Mouse (Mus musculus): Measurements from ENCODE around the gene Phactr1.

Phactr1 gene

DNA sequence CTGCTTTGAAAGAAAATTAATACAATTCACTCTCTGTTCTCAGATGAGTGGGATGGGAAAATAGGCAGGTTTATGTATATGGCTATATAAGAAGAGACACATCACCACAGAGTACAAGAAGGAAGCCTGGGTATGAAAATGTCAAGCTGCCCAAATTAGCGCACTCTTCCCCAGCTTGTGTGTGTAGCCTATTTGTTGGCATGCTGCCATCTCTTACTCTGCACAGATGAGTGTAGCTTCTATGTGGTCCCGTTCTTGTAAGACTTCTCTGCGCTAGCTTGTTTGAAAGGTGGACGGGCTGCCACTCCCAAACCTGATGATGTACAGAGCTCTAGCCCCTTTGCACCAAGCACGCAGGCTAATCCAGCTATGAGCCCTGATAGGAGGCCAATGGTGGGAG is 78.7 kb downstream of the Phactr1 start:
- DNase-seq (ENCODE audit: low read depth, low spot score) = no peak

DNA sequence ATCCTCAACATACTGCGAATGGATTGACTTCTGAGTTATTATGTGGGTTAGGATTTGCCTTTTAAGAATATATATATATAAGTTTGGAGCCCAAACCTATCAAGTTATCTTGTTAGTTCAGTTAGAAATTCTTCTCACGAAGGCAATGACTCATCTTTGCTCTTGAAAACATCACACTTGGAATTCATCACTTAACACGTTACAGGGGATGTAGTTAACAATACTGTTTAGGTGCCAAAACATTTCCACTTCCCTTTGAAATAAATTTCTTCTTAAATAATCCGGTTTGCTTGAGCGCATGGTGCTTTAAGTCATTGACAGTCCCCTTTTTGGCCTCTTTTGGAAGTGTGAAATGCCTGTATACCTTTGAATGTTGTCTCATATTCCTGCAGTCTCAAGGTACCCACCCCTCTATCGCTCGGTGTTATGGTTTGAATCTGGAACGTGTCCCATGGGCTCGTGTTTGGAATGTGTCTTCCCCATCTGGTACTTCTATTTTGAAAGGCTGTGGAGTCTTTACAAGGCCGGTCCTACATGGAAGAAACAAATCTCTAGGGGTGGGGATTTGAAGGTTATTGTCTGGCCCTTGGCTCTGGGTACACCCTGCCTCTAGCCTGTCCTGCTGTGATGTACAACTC is 80.6 kb downstream of the Phactr1 start:
- no peak for DNase-seq (ENCODE audit: low read depth, low spot score)

DNA sequence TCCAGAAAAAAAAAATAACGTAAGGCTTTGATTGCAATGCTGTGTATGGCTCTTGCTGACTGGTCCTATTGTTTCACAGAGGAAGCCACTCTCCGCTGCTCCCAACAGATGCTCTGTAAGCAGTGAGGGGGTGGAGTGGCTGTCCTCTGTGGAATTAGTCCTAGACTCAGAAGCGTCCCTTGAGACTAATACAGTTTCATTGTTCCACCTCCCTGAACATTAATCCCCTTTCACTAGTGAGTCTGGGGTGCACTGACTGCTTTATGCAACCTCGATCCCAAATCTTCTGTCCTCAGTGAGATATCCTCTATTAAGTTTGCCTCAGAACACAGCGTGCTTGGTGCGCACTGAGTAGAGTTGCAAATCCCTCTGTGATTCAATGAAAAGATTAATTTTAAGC is 91.9 kb downstream of the Phactr1 start:
- DNase-seq (ENCODE audit: low read depth, low spot score) = no peak

DNA sequence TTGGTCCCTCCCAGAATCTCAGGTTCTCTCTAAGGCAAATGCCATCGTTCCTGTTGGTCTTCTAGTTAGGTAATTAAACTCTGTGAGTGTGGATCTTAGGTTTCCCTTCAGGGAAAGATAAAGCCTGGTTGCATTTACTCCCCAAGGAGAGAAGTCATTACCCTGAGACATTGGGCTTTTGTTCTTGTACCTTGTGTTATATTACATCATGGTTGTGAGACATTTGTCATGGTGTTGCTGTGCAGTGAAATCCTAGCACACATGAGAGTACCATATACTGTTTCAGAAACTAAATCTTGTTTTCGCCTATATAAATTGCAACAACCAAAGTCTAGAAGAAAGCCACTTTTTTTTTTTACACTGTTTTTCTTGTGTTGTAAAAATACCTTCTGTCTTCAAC is 93.6 kb downstream of the Phactr1 start:
- DNase-seq (ENCODE audit: low read depth, low spot score) = no peak

DNA sequence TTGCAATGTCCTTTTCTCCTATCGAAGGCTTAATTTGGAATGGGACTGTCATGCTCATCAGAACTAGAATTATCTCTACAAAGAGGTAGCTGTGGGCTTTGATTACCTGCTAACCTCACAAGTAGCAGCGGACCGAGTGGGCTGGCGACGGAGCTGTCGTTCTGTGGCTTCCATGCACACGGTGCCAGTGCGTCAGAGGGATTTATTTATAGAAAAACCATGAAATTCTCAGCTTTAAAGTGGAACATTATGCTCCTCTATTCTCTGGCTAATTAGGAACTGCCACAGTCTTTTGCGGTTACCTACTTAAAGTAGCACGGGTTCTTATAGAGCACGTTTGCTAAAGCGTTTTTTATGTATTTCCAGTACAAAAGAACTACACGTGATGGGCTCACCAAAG is 101.7 kb downstream of the Phactr1 start:
- DNase-seq (ENCODE audit: low read depth, low spot score) = no peak

DNA sequence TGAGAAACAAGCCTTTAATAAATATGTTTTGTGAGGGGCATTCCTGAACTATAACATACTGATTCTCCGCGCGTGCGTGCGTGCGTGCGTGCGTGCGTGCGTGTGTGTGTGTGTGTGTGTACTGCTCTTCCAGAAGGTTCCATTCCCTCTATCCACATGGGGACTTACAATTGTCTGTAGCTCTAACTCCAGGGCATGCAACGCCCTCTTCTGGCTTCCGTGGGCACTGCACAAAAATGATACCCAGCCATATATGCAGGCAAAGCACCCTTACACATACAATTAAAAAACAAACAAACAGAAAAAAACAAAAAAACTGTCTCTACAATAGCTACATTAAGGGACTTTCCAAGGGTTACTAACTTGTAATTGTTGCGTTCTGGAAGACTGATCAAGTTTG is 108.8 kb downstream of the Phactr1 start:
- no peak for DNase-seq (ENCODE audit: low read depth, low spot score)

DNA sequence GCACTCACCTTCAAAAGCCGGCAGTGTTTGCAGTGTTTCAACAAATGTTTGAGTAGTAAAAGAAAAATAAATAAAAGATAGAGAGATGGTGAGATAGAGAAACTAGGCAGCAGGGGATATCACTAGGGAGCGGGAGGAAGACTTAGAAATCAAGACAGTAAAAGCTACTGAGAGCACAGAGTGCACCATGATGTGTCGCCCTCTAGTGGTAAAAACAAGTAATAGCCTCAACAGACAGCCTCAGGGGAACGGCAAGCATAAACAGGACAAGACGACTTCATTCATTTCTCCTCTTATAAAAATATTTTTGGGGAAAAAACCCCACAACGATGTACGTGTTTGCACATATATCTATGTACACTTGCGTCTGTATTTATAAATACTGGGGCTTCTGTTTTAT is 111.9 kb downstream of the Phactr1 start:
- DNase-seq (ENCODE audit: low read depth, low spot score) = peak; percentile 1

DNA sequence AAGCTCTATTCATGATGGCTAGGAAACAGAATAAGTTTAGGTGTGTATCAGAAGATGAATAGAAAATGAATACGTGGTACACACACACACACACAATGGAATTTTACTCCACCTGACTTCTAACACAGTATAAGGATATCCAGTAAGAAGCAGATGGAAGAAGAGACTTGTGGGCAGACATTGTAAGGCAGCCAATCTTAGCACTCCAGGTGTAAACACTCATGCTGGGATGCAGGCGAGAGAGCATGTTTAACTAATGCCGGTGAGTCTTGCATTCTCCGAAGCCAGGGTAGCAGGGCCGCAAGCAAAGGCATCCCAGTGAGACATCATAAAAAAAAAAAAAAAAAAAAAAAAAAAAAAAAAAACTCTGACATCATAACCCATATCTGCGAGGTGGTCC is 120.1 kb downstream of the Phactr1 start:
- no peak for DNase-seq (ENCODE audit: low read depth, low spot score)

DNA sequence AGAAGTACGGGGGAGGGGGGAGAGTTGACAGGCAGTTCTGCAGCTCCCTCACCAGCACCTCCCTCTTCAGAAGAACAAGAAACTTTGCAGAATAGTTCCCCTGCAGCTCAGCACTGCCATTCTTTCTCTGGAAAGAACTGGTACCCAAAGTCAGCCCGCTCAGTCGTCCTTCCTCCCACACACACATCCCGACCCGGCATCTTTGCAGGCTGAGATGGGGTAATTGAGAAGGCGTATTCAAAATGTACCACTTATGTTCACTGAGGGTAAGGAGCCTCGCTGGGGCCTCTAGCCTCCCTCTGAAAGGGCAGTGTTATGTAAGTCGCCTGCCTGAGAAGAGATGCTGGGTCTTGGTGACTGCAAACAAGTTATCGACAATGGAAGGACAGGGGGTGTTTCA is 123.9 kb downstream of the Phactr1 start:
- no peak for DNase-seq (ENCODE audit: low read depth, low spot score)

DNA sequence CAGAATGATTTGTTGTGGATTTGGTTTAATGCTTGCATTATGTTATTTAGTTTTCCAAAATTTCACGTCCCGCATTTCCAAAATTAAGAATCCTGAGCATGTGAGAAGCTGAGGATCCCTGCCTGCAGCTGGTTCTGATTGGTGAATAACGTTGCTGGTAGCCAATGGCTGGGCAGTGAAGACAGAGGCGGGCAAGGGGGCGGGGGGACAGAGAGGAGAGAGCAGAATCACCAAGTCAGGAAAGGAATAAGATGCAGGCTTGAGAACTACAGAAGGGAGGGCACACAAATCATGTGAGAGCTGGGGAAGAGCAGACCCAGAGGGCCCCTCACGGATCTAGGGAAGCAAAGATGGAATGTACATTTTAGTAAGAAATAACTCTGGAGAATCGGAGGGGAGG is 132.3 kb downstream of the Phactr1 start:
- DNase-seq (ENCODE audit: low read depth, low spot score) = no peak

DNA sequence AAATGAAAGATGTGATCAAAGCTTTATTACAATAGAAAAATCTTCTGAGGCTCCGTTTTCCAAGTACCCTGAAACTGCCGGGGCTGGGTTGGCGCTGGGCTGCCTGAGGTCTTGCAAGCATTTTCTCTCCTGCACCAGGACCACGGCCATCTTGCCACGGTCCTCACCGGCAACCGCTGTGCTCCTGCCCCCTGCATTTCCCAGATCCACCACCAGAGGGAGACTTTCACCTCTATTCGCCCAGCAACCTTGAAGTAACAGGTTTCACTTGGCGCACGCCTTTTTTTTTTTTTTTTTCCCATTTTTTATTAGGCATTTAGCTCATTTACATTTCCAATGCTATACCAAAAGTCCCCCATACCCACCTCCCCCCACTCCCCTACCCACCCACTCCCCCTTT is 138.0 kb downstream of the Phactr1 start:
- no peak for DNase-seq (ENCODE audit: low read depth, low spot score)

DNA sequence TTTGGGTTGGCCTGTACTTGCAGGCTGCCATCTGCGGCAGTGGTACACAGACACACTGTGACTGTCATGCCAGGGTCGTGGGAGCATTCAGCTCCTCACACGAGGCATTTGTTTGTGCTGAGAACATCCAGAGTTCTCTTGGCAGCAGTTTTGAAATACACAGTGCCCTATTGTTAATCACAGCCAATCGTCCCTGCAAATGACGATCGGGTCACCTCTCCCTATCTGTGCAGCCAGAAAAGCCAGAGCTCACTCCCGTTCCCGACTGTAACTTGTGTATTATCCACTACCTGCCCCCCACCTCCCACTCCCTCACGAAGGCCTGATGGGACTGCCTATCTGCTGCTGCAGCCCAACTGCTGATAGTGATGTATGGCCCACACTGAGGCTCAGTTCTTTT is 140.1 kb downstream of the Phactr1 start:
- no peak for DNase-seq (ENCODE audit: low read depth, low spot score)

DNA sequence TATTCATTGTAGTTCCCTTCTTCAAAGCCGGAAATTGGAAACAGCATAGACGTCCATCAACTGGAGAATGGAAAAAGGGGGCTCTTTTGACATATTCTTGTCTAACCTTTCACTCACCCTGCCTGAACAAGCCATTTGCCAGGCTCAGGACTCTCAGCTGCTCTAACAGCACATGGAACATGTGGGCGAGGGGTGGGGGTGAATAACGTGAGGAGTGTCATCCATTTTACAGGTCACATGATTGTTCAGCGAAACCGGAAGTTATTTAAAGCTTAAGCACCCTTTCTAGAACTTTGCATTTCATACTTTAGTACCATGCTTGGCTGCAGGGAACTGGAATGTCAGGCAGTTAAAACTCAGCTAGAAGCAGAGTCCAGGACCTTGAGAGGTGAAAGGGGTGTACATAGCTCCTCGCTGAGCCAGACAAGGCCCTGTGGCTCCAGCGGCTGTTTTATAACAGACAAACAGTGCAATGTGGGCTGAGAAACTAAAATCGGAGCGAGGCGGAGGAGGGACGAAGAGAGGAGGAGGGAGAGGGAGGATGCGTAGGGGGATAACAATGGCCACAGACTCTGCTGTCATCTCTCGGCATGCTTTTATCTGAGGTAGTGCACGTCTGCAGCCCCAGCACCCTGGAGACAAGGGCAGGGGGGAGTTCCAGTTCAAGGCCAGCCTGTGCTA is 141.1 kb downstream of the Phactr1 start:
- DNase-seq (ENCODE audit: low read depth, low spot score) = no peak

DNA sequence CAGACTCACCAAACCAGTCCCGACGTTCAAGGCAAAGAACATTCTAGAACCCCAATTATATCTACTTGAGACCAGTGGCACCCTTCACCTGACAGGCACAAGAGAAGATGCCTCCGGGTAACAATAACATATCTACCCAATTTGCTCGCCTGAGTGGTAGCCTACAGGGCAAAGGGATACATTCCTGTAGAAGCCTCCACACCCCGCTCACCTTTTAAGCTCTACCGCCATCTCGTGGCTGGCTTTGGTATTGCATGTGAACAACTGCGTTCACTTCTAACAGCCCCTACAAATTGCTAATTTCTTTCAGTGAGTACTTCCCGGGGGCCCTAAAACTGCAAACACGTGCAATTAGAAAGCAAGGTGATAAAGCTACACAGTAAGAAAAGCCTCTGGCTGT is 142.1 kb downstream of the Phactr1 start:
- peak; percentile 25 for DNase-seq (ENCODE audit: low read depth, low spot score)

DNA sequence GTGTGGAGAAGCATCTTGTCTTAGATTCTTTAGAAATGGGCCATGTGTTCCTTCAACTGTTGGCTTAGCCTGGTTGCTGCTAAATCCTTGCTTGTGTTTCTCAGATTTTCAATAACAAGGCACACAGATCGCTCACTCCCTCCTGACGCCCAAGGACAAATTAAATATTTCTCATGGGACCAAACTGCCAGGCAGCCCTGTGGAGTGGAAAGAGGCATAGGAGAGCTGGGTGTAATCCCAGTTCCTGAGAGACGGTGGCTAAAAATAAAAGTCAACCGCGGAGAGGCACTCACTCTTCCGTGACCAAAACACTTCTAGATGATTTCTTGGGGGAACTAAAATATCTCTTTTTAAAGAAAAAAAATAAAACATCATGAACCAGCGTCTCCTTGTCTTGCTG is 143.5 kb downstream of the Phactr1 start:
- no peak for DNase-seq (ENCODE audit: low read depth, low spot score)

DNA sequence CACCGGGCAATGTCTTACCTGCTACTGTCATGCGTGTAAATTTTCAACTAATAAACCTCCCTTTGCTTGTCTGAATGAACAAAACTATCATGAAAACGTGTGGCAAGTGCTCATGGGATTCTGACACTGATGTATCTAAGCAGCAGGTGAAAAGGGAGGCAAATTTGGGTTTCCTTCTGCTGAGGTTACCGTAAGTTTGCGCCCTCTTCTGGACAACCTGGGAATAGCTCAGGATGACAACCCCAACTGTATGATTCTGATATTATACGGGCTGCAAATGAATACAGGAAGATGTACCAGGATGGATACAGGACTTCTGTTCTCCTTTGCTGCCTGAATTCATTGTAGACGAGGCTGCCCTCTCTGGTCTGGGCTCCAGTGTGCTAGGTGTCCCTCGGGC is 146.2 kb downstream of the Phactr1 start:
- DNase-seq (ENCODE audit: low read depth, low spot score) = no peak

DNA sequence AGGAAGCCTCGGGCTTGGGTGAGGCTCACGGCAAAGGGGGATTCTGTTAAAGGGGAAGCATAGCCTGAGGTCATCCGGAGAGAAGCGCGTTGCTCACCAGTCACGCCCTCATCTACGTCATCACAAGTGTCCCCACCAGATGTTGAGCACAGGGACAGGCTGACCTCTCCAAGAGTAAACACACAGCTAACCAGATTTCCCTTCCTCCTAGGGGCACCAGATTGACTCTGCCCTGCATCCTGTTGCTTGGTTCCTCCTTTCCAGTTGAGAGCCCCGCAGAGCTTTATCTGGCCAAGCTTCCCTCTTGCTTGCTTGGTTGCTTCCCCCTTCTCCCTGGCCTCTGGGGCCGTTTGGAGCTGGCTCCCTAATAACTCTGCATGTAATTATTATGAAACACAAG is 148.6 kb downstream of the Phactr1 start:
- peak; percentile 24 for DNase-seq (ENCODE audit: low read depth, low spot score)

DNA sequence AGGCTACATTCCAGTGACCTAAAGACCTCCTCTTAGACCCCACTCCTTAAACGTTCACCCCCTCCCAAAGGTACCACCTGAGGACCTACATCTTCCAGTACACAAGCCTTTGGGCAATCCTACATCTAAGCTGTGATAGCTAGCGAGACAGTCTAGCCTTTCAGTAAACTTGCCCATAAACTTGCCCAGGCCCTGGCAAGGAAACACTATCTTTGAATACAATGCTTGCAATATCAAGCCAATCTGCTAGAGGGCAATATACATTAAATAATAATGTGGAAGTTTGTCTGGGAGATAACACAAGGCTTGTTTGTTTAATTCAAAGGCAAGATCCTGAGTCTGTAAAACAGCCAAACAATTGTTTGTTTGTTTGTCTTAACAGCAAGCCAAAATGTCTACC is 155.0 kb downstream of the Phactr1 start:
- no peak for DNase-seq (ENCODE audit: low read depth, low spot score)

DNA sequence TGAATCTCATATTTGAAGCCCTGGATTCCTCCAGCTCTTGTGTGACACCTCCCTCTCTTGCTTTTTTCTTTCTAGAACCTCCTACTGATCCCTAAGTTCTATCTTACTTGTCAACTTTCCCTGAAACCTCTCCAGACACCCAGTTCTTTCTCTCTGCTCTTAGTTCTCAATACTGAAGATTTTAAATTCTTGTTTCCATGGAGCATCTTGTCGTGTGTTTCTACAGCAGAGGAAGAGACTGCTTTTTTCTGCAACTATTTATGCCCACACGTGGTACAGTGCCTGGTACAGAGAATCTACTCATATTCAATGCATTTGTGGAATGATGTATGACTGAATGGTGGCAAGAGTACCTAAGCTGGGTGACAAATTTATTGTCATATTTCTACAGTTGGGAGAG is 158.9 kb downstream of the Phactr1 start:
- no peak for DNase-seq (ENCODE audit: low read depth, low spot score)

DNA sequence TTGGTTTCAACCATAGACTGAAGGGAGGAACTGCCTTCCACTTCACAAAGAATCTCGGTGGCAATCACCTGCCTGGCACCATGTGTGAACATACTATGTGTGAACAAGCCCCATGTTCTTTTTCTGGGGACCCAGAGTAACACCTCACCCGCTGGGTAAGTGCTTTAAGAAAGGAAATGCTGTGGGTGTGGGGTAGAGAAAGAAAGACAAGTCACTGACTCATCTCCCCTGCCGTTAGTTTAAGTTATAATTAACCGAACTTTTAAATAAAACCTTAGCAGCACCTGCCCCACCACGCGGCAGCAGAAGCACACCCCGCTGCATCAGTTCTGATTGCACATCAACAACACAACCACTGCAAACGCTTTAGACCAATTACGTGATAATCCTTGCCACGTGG is 171.7 kb downstream of the Phactr1 start:
- no peak for DNase-seq (ENCODE audit: low read depth, low spot score)

DNA sequence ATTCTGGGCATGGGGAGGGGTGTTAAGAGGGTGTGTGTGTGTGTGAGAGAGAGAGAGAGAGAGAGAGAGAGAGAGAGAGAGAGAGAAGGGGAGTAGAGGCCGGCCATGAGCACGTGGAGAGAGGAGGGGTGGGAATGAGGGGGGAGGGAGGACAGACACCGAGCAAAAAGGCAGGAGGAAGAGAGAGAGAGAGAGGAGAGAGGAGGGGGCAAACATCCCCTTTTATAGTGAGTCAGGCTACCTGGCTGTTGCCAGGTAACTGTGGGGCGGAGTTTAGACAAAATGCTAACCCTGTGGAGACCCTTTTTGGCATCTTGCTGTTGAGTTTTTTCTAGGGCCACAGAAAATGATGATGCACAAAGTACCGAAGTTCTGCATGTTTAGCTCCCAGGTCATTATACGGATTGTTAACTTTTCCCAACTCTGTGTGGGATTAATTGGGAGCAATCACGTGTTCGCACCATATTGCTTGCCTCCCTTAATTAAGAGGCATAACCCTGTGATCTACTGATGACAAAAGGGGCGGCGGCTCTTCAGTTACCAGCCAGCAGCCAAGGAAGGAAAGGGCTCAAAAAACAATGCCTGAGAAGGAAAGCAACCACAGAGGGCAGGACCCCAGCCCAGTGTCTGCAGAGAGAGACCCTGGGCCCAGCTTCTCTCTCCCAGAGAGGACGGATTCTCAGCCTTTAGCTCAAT is 173.6 kb downstream of the Phactr1 start:
- DNase-seq (ENCODE audit: low read depth, low spot score) = no peak

DNA sequence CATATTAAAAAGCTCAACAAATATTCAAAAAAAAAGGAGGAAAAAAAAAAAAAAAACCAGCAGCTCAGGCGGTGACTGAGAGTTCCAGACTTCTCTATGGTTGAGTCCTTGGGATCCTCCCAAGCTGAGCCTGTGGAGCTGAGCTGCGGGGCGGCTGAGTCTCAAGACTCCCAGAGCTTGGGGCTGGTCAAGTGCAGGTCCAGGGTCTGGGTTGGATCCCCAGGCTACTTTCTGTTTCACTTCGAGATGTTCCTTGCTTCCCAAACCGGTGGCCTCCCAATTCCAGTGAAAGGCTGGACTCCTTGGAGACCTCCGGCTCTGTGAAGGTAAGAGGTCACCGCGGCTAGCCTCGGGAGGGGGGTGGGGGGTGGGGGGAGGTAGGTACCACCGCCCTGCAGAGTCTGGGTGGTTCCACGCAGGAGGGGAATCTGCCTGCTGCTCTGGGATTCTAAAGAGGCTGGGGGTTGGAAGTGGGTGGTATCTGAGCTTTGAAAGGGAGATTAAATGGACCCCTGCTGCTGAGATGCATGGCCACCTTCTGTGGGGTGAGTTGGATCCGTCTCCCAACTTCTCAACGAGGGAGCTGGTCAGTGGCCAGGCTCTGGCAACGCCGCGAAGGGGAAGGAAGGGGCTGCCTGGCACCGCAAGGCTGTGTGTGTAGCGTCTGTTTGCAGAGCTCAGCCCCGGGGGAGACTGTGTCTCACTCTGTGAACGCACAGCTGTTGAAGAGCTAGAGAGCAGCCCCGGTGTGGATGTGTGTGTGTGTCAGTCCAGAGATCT is 185.9 kb downstream of the Phactr1 start:
- DNase-seq (ENCODE audit: low read depth, low spot score) = peak; percentile 31

Measured in skeletal muscle tissue, adult 2 months (tissue).